Mouse (Mus musculus): Measurements from ENCODE around the gene Ddx56. TPM values are rescaled to one million over a fixed set of nuclear protein-coding genes. Genes with fewer than 3 reads are reported as not detected.

The Ddx56 gene
- total and polyA plus RNA-seq, 2 experiments from 2014 or later, result 64.4 to 77.4 TPM

DNA sequence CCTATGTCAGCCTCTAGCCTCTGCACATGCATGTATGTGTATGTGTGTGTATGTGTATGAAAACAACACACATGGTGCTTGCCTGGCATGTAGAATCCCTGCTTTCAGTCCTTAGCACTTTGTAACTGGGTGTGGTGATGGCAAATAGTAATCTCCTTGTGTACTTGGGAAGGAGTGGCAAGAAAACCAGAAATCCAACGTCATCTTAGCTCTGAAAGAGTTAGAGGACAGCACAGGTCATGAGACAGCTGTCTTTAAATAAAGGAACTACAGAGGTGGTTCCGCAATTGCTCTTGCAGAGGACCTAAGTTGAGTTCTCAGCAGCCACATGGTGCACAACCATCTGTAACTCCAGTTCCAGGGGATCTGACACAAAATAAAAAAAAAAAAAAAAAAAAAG is 31.9 kb upstream of the Ddx56 start:
- H3K9ac ChIP-seq (replicated peaks; ENCODE audit: low read length, poor library complexity, severe bottlenecking), result no peak overlapping the region
- no peak overlapping the region for H3K27ac ChIP-seq (ENCODE audit: low read depth, low read length)
- peaks cover 30% of the 10 kb centered on the region for H3K36me3 ChIP-seq (ENCODE audit: insufficient read depth, low read length)
- H3K4me3 ChIP-seq (ENCODE audit: low read depth, low read length), result no peak overlapping the region
- no peak for DNase-seq (ENCODE audit: low spot score)
- no peaks in the 10 kb centered on the region for H3K4me1 ChIP-seq (ENCODE audit: insufficient read depth, low read length)
- WGBS, result 91% methylated on average over 2 of the region's 2 CpGs
- no peaks in the 10 kb centered on the region for H3K9me3 ChIP-seq (ENCODE audit: low read length)
- H3K4me2 ChIP-seq (ENCODE audit: low read depth, low read length, poor library complexity, severe bottlenecking), result no peak overlapping the region
- ATAC-seq (ENCODE audit: low FRiP score), result no peak
- H3K27me3 ChIP-seq (ENCODE audit: insufficient read depth, low read length), result no peaks in the 10 kb centered on the region
- no peak for TF ChIP-seq CTCF (IDR thresholded peaks at IDR 0.05)

DNA sequence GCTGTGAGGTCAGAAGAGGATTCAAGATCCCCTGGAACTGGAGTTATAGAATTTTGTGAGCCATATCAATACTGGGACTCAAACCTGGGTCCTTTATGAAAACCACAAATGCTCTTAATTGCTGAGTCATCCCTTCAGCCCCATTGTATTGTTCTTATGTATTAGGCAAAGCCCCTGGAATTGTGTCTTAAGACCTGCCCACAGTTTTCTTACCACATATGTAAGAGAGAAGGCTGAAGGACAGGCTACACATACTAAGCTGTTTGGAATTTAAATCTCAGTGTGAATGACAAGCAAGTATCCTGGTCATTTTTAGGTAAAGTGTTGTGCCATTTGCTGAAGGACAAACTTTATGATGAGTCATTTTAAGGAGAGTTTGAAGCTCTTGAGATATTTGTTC is 28.5 kb upstream of the Ddx56 start:
- TF ChIP-seq CTCF (IDR thresholded peaks at IDR 0.05), result no peak
- Histone ChIP-seq H3K27ac (ENCODE audit: low read depth, low read length) (no peak overlapping the region), H3K4me1 (ENCODE audit: insufficient read depth, low read length) (peaks cover 6% of the 10 kb centered on the region; the same call in 1 of the 2 replicates), H3K4me3 (ENCODE audit: low read depth, low read length) (no peak overlapping the region), H3K27me3 (ENCODE audit: insufficient read depth, low read length) (no peaks in the 10 kb centered on the region), H3K9me3 (ENCODE audit: low read length) (no peaks in the 10 kb centered on the region), H3K9ac (replicated peaks; ENCODE audit: low read length, poor library complexity, severe bottlenecking) (no peak overlapping the region), H3K36me3 (ENCODE audit: insufficient read depth, low read length) (peaks cover 17% of the 10 kb centered on the region), H3K4me2 (ENCODE audit: low read depth, low read length, poor library complexity, severe bottlenecking) (no peak overlapping the region)
- ATAC-seq (ENCODE audit: low FRiP score) (no peak), DNase-seq (ENCODE audit: low spot score) (no peak)

DNA sequence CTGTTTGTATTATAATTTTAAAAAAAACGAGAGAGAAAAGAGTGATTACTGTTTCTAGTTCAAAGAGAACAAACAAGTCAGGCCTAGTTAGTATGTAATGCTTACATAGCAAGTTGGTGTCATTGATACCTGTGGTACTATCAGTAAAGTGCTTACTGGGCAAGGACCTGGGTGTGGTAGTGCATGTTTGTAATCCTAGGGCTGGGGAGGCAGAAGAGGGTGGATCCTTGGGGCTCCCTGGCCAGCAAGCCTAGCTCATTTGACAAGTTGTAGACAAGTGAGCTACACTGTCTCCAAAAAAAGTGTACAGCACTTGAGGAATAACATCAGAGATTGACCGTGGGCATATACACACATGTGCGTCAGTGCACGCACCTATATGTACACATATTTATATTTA is 27.1 kb upstream of the Ddx56 start:
- H3K27ac ChIP-seq (ENCODE audit: low read depth, low read length), result no peak overlapping the region
- peaks cover 6% of the 10 kb centered on the region; the same call in 1 of the 2 replicates for H3K4me1 ChIP-seq (ENCODE audit: insufficient read depth, low read length)
- 95% methylated on average over 4 of the region's 4 CpGs for WGBS
- no peak overlapping the region for H3K9ac ChIP-seq (replicated peaks; ENCODE audit: low read length, poor library complexity, severe bottlenecking)
- H3K27me3 ChIP-seq (ENCODE audit: insufficient read depth, low read length), result no peaks in the 10 kb centered on the region
- TF ChIP-seq CTCF (IDR thresholded peaks at IDR 0.05), result no peak
- H3K4me3 ChIP-seq (ENCODE audit: low read depth, low read length), result no peak overlapping the region
- DNase-seq (ENCODE audit: low spot score), result no peak
- no peak for ATAC-seq (ENCODE audit: low FRiP score)
- H3K4me2 ChIP-seq (ENCODE audit: low read depth, low read length, poor library complexity, severe bottlenecking), result no peak overlapping the region
- H3K36me3 ChIP-seq (ENCODE audit: insufficient read depth, low read length), result peaks cover 13% of the 10 kb centered on the region; the same call in 1 of the 2 replicates
- no peaks in the 10 kb centered on the region for H3K9me3 ChIP-seq (ENCODE audit: low read length)

DNA sequence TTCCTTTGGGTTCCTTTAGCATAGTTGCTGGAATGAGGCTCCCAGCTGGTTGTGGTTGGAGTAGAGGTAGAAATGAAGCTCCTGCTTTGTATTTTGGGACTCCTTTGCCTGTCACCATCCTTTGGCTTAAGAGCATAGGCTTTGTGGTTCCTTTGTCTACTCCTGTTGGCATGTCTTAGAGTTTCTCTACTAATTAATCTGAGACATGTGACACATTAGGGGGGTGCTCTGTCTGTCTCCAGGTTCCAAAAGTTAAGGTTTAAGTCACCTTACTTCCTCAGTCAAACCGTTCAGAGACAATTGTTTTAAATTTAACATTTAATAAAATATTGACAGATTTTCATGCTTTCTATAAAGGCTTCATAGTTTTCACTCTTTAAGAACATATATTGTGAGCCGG is 26.0 kb upstream of the Ddx56 start:
- H3K4me3 ChIP-seq (ENCODE audit: low read depth, low read length), result no peak overlapping the region
- H3K27me3 ChIP-seq (ENCODE audit: insufficient read depth, low read length), result no peaks in the 10 kb centered on the region
- H3K9ac ChIP-seq (replicated peaks; ENCODE audit: low read length, poor library complexity, severe bottlenecking), result no peak overlapping the region
- ATAC-seq (ENCODE audit: low FRiP score) (no peak), DNase-seq (ENCODE audit: low spot score) (no peak)
- H3K4me1 ChIP-seq (ENCODE audit: insufficient read depth, low read length), result peaks cover 6% of the 10 kb centered on the region; the same call in 1 of the 2 replicates
- H3K4me2 ChIP-seq (ENCODE audit: low read depth, low read length, poor library complexity, severe bottlenecking), result no peak overlapping the region
- no peaks in the 10 kb centered on the region for H3K9me3 ChIP-seq (ENCODE audit: low read length)
- TF ChIP-seq CTCF (IDR thresholded peaks at IDR 0.05), result no peak
- WGBS, result 99% methylated on average over 2 of the region's 2 CpGs
- peaks cover 10% of the 10 kb centered on the region; the same call in 1 of the 2 replicates for H3K36me3 ChIP-seq (ENCODE audit: insufficient read depth, low read length)
- H3K27ac ChIP-seq (ENCODE audit: low read depth, low read length), result no peak overlapping the region

DNA sequence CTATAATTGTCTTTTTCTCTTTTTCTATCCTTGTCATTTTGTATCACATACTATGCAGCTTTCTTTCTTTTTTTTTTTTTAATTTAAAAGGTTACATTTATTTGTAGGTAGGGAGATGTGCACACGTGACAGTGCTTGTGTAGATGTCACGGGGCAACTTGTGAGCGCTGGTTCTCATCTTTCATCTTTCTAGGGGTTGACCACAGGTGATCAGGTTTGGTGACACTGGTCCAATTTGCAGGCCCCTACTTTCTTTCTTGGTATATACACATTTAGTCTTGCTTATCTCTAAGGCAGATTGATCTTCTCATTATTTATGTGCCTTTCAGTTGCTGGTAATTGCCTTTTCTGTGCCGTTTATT is 25.4 kb upstream of the Ddx56 start:
- DNase-seq (ENCODE audit: low spot score) (no peak), ATAC-seq (ENCODE audit: low FRiP score) (no peak)
- TF ChIP-seq CTCF (IDR thresholded peaks at IDR 0.05), result no peak
- peak overlapping the region; percentile 86; the same call in 1 of the 2 replicates for H3K27ac ChIP-seq (ENCODE audit: low read depth, low read length)
- no peak overlapping the region for H3K9ac ChIP-seq (replicated peaks; ENCODE audit: low read length, poor library complexity, severe bottlenecking)
- no peaks in the 10 kb centered on the region for H3K27me3 ChIP-seq (ENCODE audit: insufficient read depth, low read length)
- H3K9me3 ChIP-seq (ENCODE audit: low read length), result no peaks in the 10 kb centered on the region
- WGBS, result 95% methylated on average over 4 of the region's 4 CpGs
- H3K4me2 ChIP-seq (ENCODE audit: low read depth, low read length, poor library complexity, severe bottlenecking), result peak overlapping the region; percentile 70
- peaks cover 6% of the 10 kb centered on the region; the same call in 1 of the 2 replicates for H3K4me1 ChIP-seq (ENCODE audit: insufficient read depth, low read length)
- H3K4me3 ChIP-seq (ENCODE audit: low read depth, low read length), result peak overlapping the region; percentile 51
- peaks cover 5% of the 10 kb centered on the region; the same call in 1 of the 2 replicates for H3K36me3 ChIP-seq (ENCODE audit: insufficient read depth, low read length)

DNA sequence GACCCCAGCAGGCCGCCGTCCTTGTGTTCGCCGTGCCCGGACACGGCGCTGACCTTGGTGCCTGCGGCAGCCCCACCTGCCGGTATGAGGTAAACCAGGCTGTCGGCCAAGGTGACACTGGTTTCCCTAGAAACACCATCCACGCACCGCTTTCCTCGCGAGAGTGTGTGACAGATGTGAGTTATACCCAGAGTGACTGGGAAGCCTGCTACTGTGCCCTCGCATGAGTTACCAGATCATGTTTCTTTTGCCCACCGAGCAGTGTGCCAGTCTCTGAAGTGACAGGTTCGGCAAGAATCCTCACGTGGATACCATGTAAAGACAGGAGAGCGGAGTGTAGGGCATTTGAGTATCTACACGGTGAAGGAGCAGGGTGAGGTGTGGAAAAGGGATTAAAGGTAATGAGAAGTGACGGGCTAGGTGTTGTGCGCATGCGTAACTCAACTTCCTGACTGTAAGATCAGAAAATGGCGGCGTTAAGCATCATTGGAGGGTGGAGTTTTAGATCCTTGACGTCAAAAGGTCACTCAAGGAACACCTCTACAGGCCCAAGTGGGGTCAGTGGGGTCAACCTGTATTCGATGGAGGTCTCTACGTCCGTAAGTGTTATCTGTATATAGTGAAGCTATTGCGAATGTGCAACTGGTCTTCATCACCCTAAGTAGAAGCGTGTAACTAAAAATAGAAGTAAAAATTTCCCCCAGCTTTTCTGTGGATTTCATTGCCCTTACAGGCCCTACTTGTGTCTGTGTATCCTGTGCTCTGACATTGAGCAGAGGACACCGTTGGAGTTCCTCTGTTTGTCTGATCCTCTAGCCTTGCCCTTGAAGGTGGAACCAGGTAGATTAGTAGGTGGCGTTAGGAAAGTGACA is 24.8 kb upstream of the Ddx56 start:
- ATAC-seq (ENCODE audit: low FRiP score) (peak; percentile 85), DNase-seq (ENCODE audit: low spot score) (peak; percentile 88)
- peaks cover 5% of the 10 kb centered on the region; the same call in 1 of the 2 replicates for H3K36me3 ChIP-seq (ENCODE audit: insufficient read depth, low read length)
- H3K27me3 ChIP-seq (ENCODE audit: insufficient read depth, low read length), result no peaks in the 10 kb centered on the region
- 20% methylated on average over 33 of the region's 33 CpGs for WGBS
- peaks cover 6% of the 10 kb centered on the region; the same call in 1 of the 2 replicates for H3K4me1 ChIP-seq (ENCODE audit: insufficient read depth, low read length)
- peak; percentile 61 for TF ChIP-seq CTCF (IDR thresholded peaks at IDR 0.05)
- peak overlapping the region; percentile 63 for H3K9ac ChIP-seq (replicated peaks; ENCODE audit: low read length, poor library complexity, severe bottlenecking)
- H3K27ac ChIP-seq (ENCODE audit: low read depth, low read length), result peak overlapping the region; percentile 86
- H3K9me3 ChIP-seq (ENCODE audit: low read length), result no peaks in the 10 kb centered on the region
- peak overlapping the region; percentile 70 for H3K4me2 ChIP-seq (ENCODE audit: low read depth, low read length, poor library complexity, severe bottlenecking)
- H3K4me3 ChIP-seq (ENCODE audit: low read depth, low read length), result peak overlapping the region; percentile 51
